Mouse (Mus musculus): Measurements from ENCODE around the gene Notch3. TPM values are rescaled to one million over a fixed set of nuclear protein-coding genes. Genes with fewer than 3 reads are reported as not detected.
"Not testable (repeated sequence)": the region's sequence is repeated elsewhere in the genome, so short reads cannot be mapped to it uniquely, and the experiment has no call there.

The Notch3 gene
- polyA plus RNA-seq, 2 experiments from 2014 or later: not detected

- no peak for ATAC-seq
Measured at GRCm38 (mm10) chr17:32165266-32165802, 1.3 kb downstream of the Notch3 start.

- ATAC-seq: no peak
Measured at GRCm38 (mm10) chr17:32164780-32165179, 1.9 kb downstream of the Notch3 start.

- no peak for ATAC-seq
Measured at GRCm38 (mm10) chr17:32163910-32164650, 2.6 kb downstream of the Notch3 start.

GRCm38 (mm10) chr17:32162112-32162850, 4.4 kb downstream of the Notch3 start:
- no peak for ATAC-seq

GRCm38 (mm10) chr17:32160882-32161281, 5.8 kb downstream of the Notch3 start:
- ATAC-seq: no peak

- ATAC-seq: no peak
Measured at GRCm38 (mm10) chr17:32158841-32159240, 7.8 kb downstream of the Notch3 start.

- no peak for ATAC-seq
Measured at GRCm38 (mm10) chr17:32146718-32147117, 19.9 kb downstream of the Notch3 start.

- peak; percentile 65 for ATAC-seq
Measured at GRCm38 (mm10) chr17:32142907-32143854, 23.5 kb downstream of the Notch3 start.

GRCm38 (mm10) chr17:32142234-32142633, 24.4 kb downstream of the Notch3 start:
- no peak for ATAC-seq

- no peak for ATAC-seq
Measured at GRCm38 (mm10) chr17:32133375-32133774, 33.3 kb downstream of the Notch3 start.

GRCm38 (mm10) chr17:32132087-32132486, 34.6 kb downstream of the Notch3 start:
- ATAC-seq: no peak

GRCm38 (mm10) chr17:32130506-32130905, 36.1 kb downstream of the Notch3 start:
- ATAC-seq: no peak

GRCm38 (mm10) chr17:32127195-32127594, 39.5 kb downstream of the Notch3 start:
- ATAC-seq: no peak

- ATAC-seq: no peak
Measured at GRCm38 (mm10) chr17:32125407-32125806, 41.2 kb downstream of the Notch3 start.

- ATAC-seq: no peak
Measured at GRCm38 (mm10) chr17:32123545-32123944, 43.1 kb downstream of the Notch3 start.

GRCm38 (mm10) chr17:32122587-32122970, 44.1 kb downstream of the Notch3 start:
- ATAC-seq: no peak

GRCm38 (mm10) chr17:32121833-32122586, 44.6 kb downstream of the Notch3 start:
- ATAC-seq: no peak

- no peak for ATAC-seq
Measured at GRCm38 (mm10) chr17:32120771-32121532, 45.7 kb downstream of the Notch3 start.

- ATAC-seq: no peak
Measured at GRCm38 (mm10) chr17:32119196-32119595, 47.5 kb downstream of the Notch3 start.

GRCm38 (mm10) chr17:32118484-32118883, 48.2 kb downstream of the Notch3 start:
- ATAC-seq: no peak

GRCm38 (mm10) chr17:32117872-32118421, 48.7 kb downstream of the Notch3 start:
- ATAC-seq: not testable (repeated sequence)
